Mouse (Mus musculus): Measurements from ENCODE around the gene Nfkbil1. TPM values are rescaled to one million over a fixed set of nuclear protein-coding genes. Genes with fewer than 3 reads are reported as not detected.

The Nfkbil1 gene
- total and polyA plus RNA-seq, 2 experiments: 7.6 to 8.6 TPM

GRCm38 (mm10) chr17:35242015-35242941 is 6.7 kb upstream of the Nfkbil1 start:
- Histone ChIP-seq H3K27ac (replicated peaks; ENCODE audit: insufficient read depth, low read depth, low read length) (peak overlapping the region; percentile 82), H3K4me1 (ENCODE audit: control insufficient read depth, insufficient read depth, low read length) (peaks cover 16% of the 10 kb centered on the region), H3K36me3 (ENCODE audit: control insufficient read depth, insufficient read depth, low read length) (peaks cover 37% of the 10 kb centered on the region), H3K4me3 (ENCODE audit: insufficient read depth, low read depth, low read length) (peak overlapping the region; percentile 83), H3K27me3 (ENCODE audit: control insufficient read depth, insufficient read depth, low read length) (no peaks in the 10 kb centered on the region), H3K79me2 (ENCODE audit: control insufficient read depth, insufficient read depth, low read length) (peaks cover 29% of the 10 kb centered on the region), H3K9ac (ENCODE audit: low read depth, low read length) (peak overlapping the region; percentile 89)
- peak; percentile 60 for DNase-seq (ENCODE audit: extremely low read depth, low read depth, low spot score)
- WGBS: under 1% methylated on average over 55 of the region's 55 CpGs
- TF ChIP-seq POLR2A (IDR thresholded peaks at IDR 0.05; ENCODE audit: extremely low read depth, insufficient read depth, low read length) (no peak), CTCF (IDR thresholded peaks at IDR 0.05; ENCODE audit: low read depth, low read length) (peak; percentile 37)

- Histone ChIP-seq H3K9ac (ENCODE audit: low read depth, low read length) (peak within 1 kb of the TSS; percentile 89), H3K4me1 (ENCODE audit: control insufficient read depth, insufficient read depth, low read length) (peaks cover 16% of the 10 kb centered on the region), H3K79me2 (ENCODE audit: control insufficient read depth, insufficient read depth, low read length) (peaks cover 29% of the 10 kb centered on the region), H3K36me3 (ENCODE audit: control insufficient read depth, insufficient read depth, low read length) (peaks cover 30% of the 10 kb centered on the region), H3K4me3 (ENCODE audit: insufficient read depth, low read depth, low read length) (peak within 1 kb of the TSS; percentile 83), H3K27ac (replicated peaks; ENCODE audit: insufficient read depth, low read depth, low read length) (peak within 1 kb of the TSS; percentile 95), H3K27me3 (ENCODE audit: control insufficient read depth, insufficient read depth, low read length) (no peaks in the 10 kb centered on the region)
- TF ChIP-seq POLR2A (IDR thresholded peaks at IDR 0.05; ENCODE audit: extremely low read depth, insufficient read depth, low read length): peak; percentile 80
- no peak for TF ChIP-seq CTCF (IDR thresholded peaks at IDR 0.05; ENCODE audit: low read depth, low read length)
- peak; percentile 88 for DNase-seq (ENCODE audit: extremely low read depth, low read depth, low spot score)
- WGBS: under 1% methylated on average over 69 of the region's 69 CpGs
Observed at GRCm38 (mm10) chr17:35241305-35242014, 5.9 kb upstream of the Nfkbil1 start, which contains the start of gene Ddx39b. Gene Ddx39b, plus strand, starts transcription at chr17:35241746.

GRCm38 (mm10) chr17:35240384-35241304 is 5.1 kb upstream of the Nfkbil1 start:
- Histone ChIP-seq H3K9ac (ENCODE audit: low read depth, low read length) (peak overlapping the region; percentile 56), H3K27ac (replicated peaks; ENCODE audit: insufficient read depth, low read depth, low read length) (peak overlapping the region; percentile 95), H3K4me3 (ENCODE audit: insufficient read depth, low read depth, low read length) (peak overlapping the region; percentile 43; the same call in 1 of the 2 replicates), H3K27me3 (ENCODE audit: control insufficient read depth, insufficient read depth, low read length) (no peaks in the 10 kb centered on the region), H3K36me3 (ENCODE audit: control insufficient read depth, insufficient read depth, low read length) (peaks cover 22% of the 10 kb centered on the region), H3K4me1 (ENCODE audit: control insufficient read depth, insufficient read depth, low read length) (peaks cover 16% of the 10 kb centered on the region), H3K79me2 (ENCODE audit: control insufficient read depth, insufficient read depth, low read length) (peaks cover 29% of the 10 kb centered on the region)
- DNase-seq (ENCODE audit: extremely low read depth, low read depth, low spot score): peak; percentile 77
- TF ChIP-seq POLR2A (IDR thresholded peaks at IDR 0.05; ENCODE audit: extremely low read depth, insufficient read depth, low read length): no peak
- WGBS: 7% methylated on average over 12 of the region's 12 CpGs

- Histone ChIP-seq H3K9ac (ENCODE audit: low read depth, low read length) (no peak overlapping the region), H3K27ac (replicated peaks; ENCODE audit: insufficient read depth, low read depth, low read length) (no peak overlapping the region), H3K4me1 (ENCODE audit: control insufficient read depth, insufficient read depth, low read length) (peaks cover 17% of the 10 kb centered on the region), H3K36me3 (ENCODE audit: control insufficient read depth, insufficient read depth, low read length) (peaks cover 14% of the 10 kb centered on the region), H3K79me2 (ENCODE audit: control insufficient read depth, insufficient read depth, low read length) (peaks cover 32% of the 10 kb centered on the region), H3K4me3 (ENCODE audit: insufficient read depth, low read depth, low read length) (no peak overlapping the region), H3K27me3 (ENCODE audit: control insufficient read depth, insufficient read depth, low read length) (no peaks in the 10 kb centered on the region)
- TF ChIP-seq CTCF (IDR thresholded peaks at IDR 0.05; ENCODE audit: low read depth, low read length): no peak
- TF ChIP-seq POLR2A (IDR thresholded peaks at IDR 0.05; ENCODE audit: extremely low read depth, insufficient read depth, low read length): no peak
- 77% methylated on average over 5 of the region's 5 CpGs for WGBS
- DNase-seq (ENCODE audit: extremely low read depth, low read depth, low spot score): no peak
Observed at GRCm38 (mm10) chr17:35239700-35240099, 4.1 kb upstream of the Nfkbil1 start.

- H3K9ac ChIP-seq (ENCODE audit: low read depth, low read length): no peak overlapping the region
- 95% methylated on average over 12 of the region's 12 CpGs for WGBS
- no peak for TF ChIP-seq POLR2A (IDR thresholded peaks at IDR 0.05; ENCODE audit: extremely low read depth, insufficient read depth, low read length)
- no peak for TF ChIP-seq CTCF (IDR thresholded peaks at IDR 0.05; ENCODE audit: low read depth, low read length)
- no peaks in the 10 kb centered on the region for H3K36me3 ChIP-seq (ENCODE audit: control insufficient read depth, insufficient read depth, low read length)
- peaks cover 12% of the 10 kb centered on the region for H3K79me2 ChIP-seq (ENCODE audit: control insufficient read depth, insufficient read depth, low read length)
- H3K27ac ChIP-seq (replicated peaks; ENCODE audit: insufficient read depth, low read depth, low read length): no peak overlapping the region
- no peaks in the 10 kb centered on the region for H3K27me3 ChIP-seq (ENCODE audit: control insufficient read depth, insufficient read depth, low read length)
- DNase-seq (ENCODE audit: extremely low read depth, low read depth, low spot score): no peak
- H3K4me3 ChIP-seq (ENCODE audit: insufficient read depth, low read depth, low read length): no peak overlapping the region
- peaks cover 7% of the 10 kb centered on the region for H3K4me1 ChIP-seq (ENCODE audit: control insufficient read depth, insufficient read depth, low read length)
Observed at GRCm38 (mm10) chr17:35237504-35237903, 1.9 kb upstream of the Nfkbil1 start.

Data from liver, adult 2 months (tissue).